Mouse (Mus musculus): Measurements from ENCODE around the gene Ncoa7. TPM values are rescaled to one million over a fixed set of nuclear protein-coding genes. Genes with fewer than 3 reads are reported as not detected.

Ncoa7 gene
- polyA plus RNA-seq, 1 experiment from 2014 or later, result 19.1 TPM

- no peak overlapping the region for H3K9ac ChIP-seq (ENCODE audit: low read depth, low read length)
- no peaks in the 10 kb centered on the region for H3K9me3 ChIP-seq (ENCODE audit: control insufficient read depth, low read length)
- H3K36me3 ChIP-seq (ENCODE audit: control insufficient read depth, insufficient read depth, low read length), result 0 out of 2 replicates have a peak, but pooled peaks cover 2% of the 10 kb centered on the region
- H3K27ac ChIP-seq (ENCODE audit: low read depth, low read length), result no peak overlapping the region
- H3K4me2 ChIP-seq (replicated peaks; ENCODE audit: low read depth, low read length), result no peak overlapping the region
- H3K4me1 ChIP-seq (ENCODE audit: control insufficient read depth, insufficient read depth, low read length), result no peaks in the 10 kb centered on the region
- ATAC-seq (ENCODE audit: low FRiP score, low TSS enrichment), result no peak
- H3K4me3 ChIP-seq (ENCODE audit: low read length), result no peak overlapping the region
- no peaks in the 10 kb centered on the region for H3K27me3 ChIP-seq (ENCODE audit: control insufficient read depth, insufficient read depth, low read length)
Measured at GRCm38 (mm10) chr10:30609614-30610013, 193.5 kb downstream of the Ncoa7 start.

GRCm38 (mm10) chr10:30608109-30608508 is 195.0 kb downstream of the Ncoa7 start:
- Histone ChIP-seq H3K36me3 (ENCODE audit: control insufficient read depth, insufficient read depth, low read length) (0 out of 2 replicates have a peak, but pooled peaks cover 2% of the 10 kb centered on the region), H3K27ac (ENCODE audit: low read depth, low read length) (no peak overlapping the region), H3K4me2 (replicated peaks; ENCODE audit: low read depth, low read length) (no peak overlapping the region), H3K27me3 (ENCODE audit: control insufficient read depth, insufficient read depth, low read length) (no peaks in the 10 kb centered on the region), H3K9me3 (ENCODE audit: control insufficient read depth, low read length) (no peaks in the 10 kb centered on the region), H3K4me1 (ENCODE audit: control insufficient read depth, insufficient read depth, low read length) (no peaks in the 10 kb centered on the region), H3K4me3 (ENCODE audit: low read length) (no peak overlapping the region), H3K9ac (ENCODE audit: low read depth, low read length) (no peak overlapping the region)
- ATAC-seq (ENCODE audit: low FRiP score, low TSS enrichment), result no peak
- 74% methylated on average over 2 of the region's 2 CpGs for WGBS

- under 1% methylated on average over 21 of the region's 28 CpGs for WGBS
- Histone ChIP-seq H3K4me1 (ENCODE audit: control insufficient read depth, insufficient read depth, low read length) (peaks cover 7% of the 10 kb centered on the region; the same call in 1 of the 2 replicates), H3K27me3 (ENCODE audit: control insufficient read depth, insufficient read depth, low read length) (no peaks in the 10 kb centered on the region), H3K36me3 (ENCODE audit: control insufficient read depth, insufficient read depth, low read length) (peaks cover 15% of the 10 kb centered on the region), H3K9me3 (ENCODE audit: control insufficient read depth, low read length) (no peaks in the 10 kb centered on the region), H3K27ac (ENCODE audit: low read depth, low read length) (peak within 1 kb of the TSS; percentile 63), H3K9ac (ENCODE audit: low read depth, low read length) (peak within 1 kb of the TSS; percentile 87), H3K4me3 (ENCODE audit: low read length) (peak within 1 kb of the TSS; percentile 82), H3K4me2 (replicated peaks; ENCODE audit: low read depth, low read length) (peak within 1 kb of the TSS; percentile 80)
- peak; percentile 96 for ATAC-seq (ENCODE audit: low FRiP score, low TSS enrichment)
Measured at GRCm38 (mm10) chr10:30600542-30600966, 202.6 kb downstream of the Ncoa7 start, which contains the start of gene Trmt11. Trmt11 (minus strand) TSS chr10:30600749.

- under 1% methylated on average over 26 of the region's 27 CpGs for WGBS
Measured at GRCm38 (mm10) chr10:30600094-30600534, 203.0 kb downstream of the Ncoa7 start.

GRCm38 (mm10) chr10:30587037-30587436 is 216.1 kb downstream of the Ncoa7 start:
- Histone ChIP-seq H3K36me3 (ENCODE audit: control insufficient read depth, insufficient read depth, low read length) (peaks cover 51% of the 10 kb centered on the region), H3K9me3 (ENCODE audit: control insufficient read depth, low read length) (no peaks in the 10 kb centered on the region), H3K27ac (ENCODE audit: low read depth, low read length) (no peak overlapping the region), H3K4me2 (replicated peaks; ENCODE audit: low read depth, low read length) (no peak overlapping the region), H3K4me1 (ENCODE audit: control insufficient read depth, insufficient read depth, low read length) (no peaks in the 10 kb centered on the region), H3K9ac (ENCODE audit: low read depth, low read length) (no peak overlapping the region), H3K27me3 (ENCODE audit: control insufficient read depth, insufficient read depth, low read length) (no peaks in the 10 kb centered on the region), H3K4me3 (ENCODE audit: low read length) (no peak overlapping the region)
- WGBS, result 71% methylated on average over 5 of the region's 5 CpGs
- ATAC-seq (ENCODE audit: low FRiP score, low TSS enrichment), result no peak

More at GRCm38 (mm10) chr10:30600094-30600534, 203.0 kb downstream of the Ncoa7 start:
- no peaks in the 10 kb centered on the region for H3K27me3 ChIP-seq (ENCODE audit: control insufficient read depth, insufficient read depth, low read length)
- ATAC-seq (ENCODE audit: low FRiP score, low TSS enrichment), result peak; percentile 85
- H3K4me2 ChIP-seq (replicated peaks; ENCODE audit: low read depth, low read length), result peak overlapping the region; percentile 80
- peaks cover 7% of the 10 kb centered on the region; the same call in 1 of the 2 replicates for H3K4me1 ChIP-seq (ENCODE audit: control insufficient read depth, insufficient read depth, low read length)
- peak overlapping the region; percentile 63 for H3K27ac ChIP-seq (ENCODE audit: low read depth, low read length)
- H3K4me3 ChIP-seq (ENCODE audit: low read length), result peak overlapping the region; percentile 82
- peak overlapping the region; percentile 87 for H3K9ac ChIP-seq (ENCODE audit: low read depth, low read length)
- H3K9me3 ChIP-seq (ENCODE audit: control insufficient read depth, low read length), result no peaks in the 10 kb centered on the region
- H3K36me3 ChIP-seq (ENCODE audit: control insufficient read depth, insufficient read depth, low read length), result peaks cover 19% of the 10 kb centered on the region

- no peaks in the 10 kb centered on the region for H3K9me3 ChIP-seq (ENCODE audit: control insufficient read depth, low read length)
- H3K27me3 ChIP-seq (ENCODE audit: control insufficient read depth, insufficient read depth, low read length), result no peaks in the 10 kb centered on the region
- ATAC-seq (ENCODE audit: low FRiP score, low TSS enrichment), result no peak
- H3K4me3 ChIP-seq (ENCODE audit: low read length), result no peak overlapping the region
- peaks cover 47% of the 10 kb centered on the region for H3K36me3 ChIP-seq (ENCODE audit: control insufficient read depth, insufficient read depth, low read length)
- H3K9ac ChIP-seq (ENCODE audit: low read depth, low read length), result no peak overlapping the region
- H3K4me1 ChIP-seq (ENCODE audit: control insufficient read depth, insufficient read depth, low read length), result no peaks in the 10 kb centered on the region
- H3K27ac ChIP-seq (ENCODE audit: low read depth, low read length), result no peak overlapping the region
- H3K4me2 ChIP-seq (replicated peaks; ENCODE audit: low read depth, low read length), result no peak overlapping the region
- 94% methylated on average over 1 of the region's 1 CpGs for WGBS
Measured at GRCm38 (mm10) chr10:30585691-30586090, 217.4 kb downstream of the Ncoa7 start.

Other genes with a start within 250 kb of the Ncoa7 start
- gene Trmt11, start 202.6 kb downstream of the Ncoa7 start, polyA plus RNA-seq (2014; fragmentation: Nextera tagmentation; extraction: Ambion mirVana), result 32.8 and 42.8 TPM in 2 replicates
- 24.0 and 26.2 TPM in 2 replicates for gene Hint3, start 173.7 kb downstream of the Ncoa7 start, polyA plus RNA-seq (2014; fragmentation: Nextera tagmentation; extraction: Ambion mirVana)
- 4.3 and 7.0 TPM in 2 replicates for gene Hey2, start 39.5 kb upstream of the Ncoa7 start, polyA plus RNA-seq (2014; fragmentation: Nextera tagmentation; extraction: Ambion mirVana)

All from kidney, embryonic 14.5 days (tissue).